Mouse (Mus musculus) neural tube, embryonic 11.5 days (tissue): ENCODE measurements at regions not wholly inside any gene's neighbourhood (a gene's known extent, or its start where the extent isn't known, plus 50 kb on each side); places are given as distances from the start of the nearest gene placed in this dataset.

ENCODE experiments used
- ATAC-seq: fragments of 200-750 bp; cut with Nextera tagmentation; 2 replicates; pipeline ENCODE4 v1.8.0; 2017; ENCODE audit warnings: moderate number of reproducible peaks, mild to moderate bottlenecking, moderate TSS enrichment, moderate library complexity; ENCODE audit not compliant: insufficient read depth, low FRiP score, low TSS enrichment
- DNase-seq: peaks from one replicate; pipeline ENCODE4 v3.0.0-alpha.2; 2015; ENCODE audit warnings: low spot score
- H3K27ac ChIP-seq: fragments of 300-500 bp; sonication (generic); 2 replicates; pipeline ENCODE4 v1.5.1; 2014; ENCODE audit warnings: low read depth, mild to moderate bottlenecking, low read length
- H3K27me3 ChIP-seq: fragments of 300-500 bp; sonication (generic); 2 replicates; pipeline ENCODE4 v1.6.1; 2014; ENCODE audit warnings: mild to moderate bottlenecking, low read length, mixed read lengths; ENCODE audit not compliant: control insufficient read depth, insufficient read depth
- H3K36me3 ChIP-seq: fragments of 300-500 bp; sonication (generic); 2 replicates; pipeline ENCODE4 v1.6.1; 2014; ENCODE audit warnings: mild to moderate bottlenecking, low read length, moderate library complexity, mixed read lengths; ENCODE audit not compliant: control insufficient read depth, insufficient read depth
- H3K4me1 ChIP-seq: fragments of 300-500 bp; sonication (generic); 2 replicates; pipeline ENCODE4 v1.6.1; 2014; ENCODE audit warnings: low read length, mixed read lengths; ENCODE audit not compliant: control insufficient read depth, insufficient read depth
- H3K4me2 ChIP-seq: fragments of 300-500 bp; sonication (generic); 2 replicates; pipeline ENCODE4 v1.6.1; 2014; ENCODE audit warnings: low read depth, mild to moderate bottlenecking, moderate library complexity
- H3K4me3 ChIP-seq: fragments of 300-500 bp; sonication (generic); 2 replicates; pipeline ENCODE4 v1.5.1; 2014; ENCODE audit warnings: low read depth, low read length
- H3K9ac ChIP-seq: fragments of 300-500 bp; sonication (generic); 2 replicates; pipeline ENCODE4 v1.6.1; 2014; ENCODE audit warnings: mild to moderate bottlenecking, low read length
- H3K9me3 ChIP-seq: fragments of 300-500 bp; sonication (generic); 2 replicates; pipeline ENCODE4 v1.6.1; 2016; ENCODE audit warnings: low read length; ENCODE audit not compliant: control insufficient read depth
- WGBS: fragments of 180-500 bp; shearing (Covaris S2); extraction: QIAGEN DNeasy Blood & Tissue Kit; methylation state at CpG from one replicate; pipeline ENCODE4 v1.1.7; 2014; 5-methylcytosine and 5-hydroxymethylcytosine counted together

DNA sequence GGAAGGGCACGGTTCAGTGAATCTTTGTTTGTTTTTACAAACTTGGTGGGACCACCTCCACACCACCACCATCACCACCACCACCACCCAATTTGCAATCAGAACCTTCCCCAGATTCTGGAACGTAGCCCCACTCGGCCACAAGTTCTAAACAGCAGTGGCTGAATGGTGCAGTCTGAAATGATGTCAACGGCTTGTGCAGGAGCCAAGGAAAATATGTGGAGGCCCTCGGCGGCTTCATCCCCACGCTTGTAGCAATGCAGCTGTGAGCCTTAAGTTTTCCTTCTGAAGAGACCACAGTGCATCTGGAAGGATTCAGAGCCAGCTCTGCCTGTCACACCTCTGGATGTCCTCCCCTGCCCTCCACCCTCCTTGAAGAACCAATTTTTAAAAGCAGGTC, 493.4 kb downstream of the Ccdc171 start:
- Histone ChIP-seq H3K36me3 (no peaks in the 10 kb centered on the region), H3K4me2 (no peak overlapping the region), H3K27ac (no peak overlapping the region), H3K9ac (no peak overlapping the region), H3K4me1 (no peaks in the 10 kb centered on the region), H3K9me3 (no peaks in the 10 kb centered on the region), H3K4me3 (no peak overlapping the region), H3K27me3 (no peaks in the 10 kb centered on the region)
- ATAC-seq (no peak), DNase-seq (no peak)
- 83% methylated on average over 7 of the region's 7 CpGs for WGBS

- Histone ChIP-seq H3K4me3 (no peak overlapping the region), H3K27me3 (no peaks in the 10 kb centered on the region), H3K4me1 (no peaks in the 10 kb centered on the region), H3K4me2 (no peak overlapping the region), H3K9ac (no peak overlapping the region), H3K36me3 (no peaks in the 10 kb centered on the region), H3K27ac (no peak overlapping the region), H3K9me3 (no peaks in the 10 kb centered on the region)
- DNase-seq (no peak), ATAC-seq (no peak)
- 70% methylated on average over 14 of the region's 14 CpGs for WGBS
Measured at GRCm38 (mm10) chr4:84019500-84020255, 494.3 kb downstream of the Ccdc171 start.

DNA sequence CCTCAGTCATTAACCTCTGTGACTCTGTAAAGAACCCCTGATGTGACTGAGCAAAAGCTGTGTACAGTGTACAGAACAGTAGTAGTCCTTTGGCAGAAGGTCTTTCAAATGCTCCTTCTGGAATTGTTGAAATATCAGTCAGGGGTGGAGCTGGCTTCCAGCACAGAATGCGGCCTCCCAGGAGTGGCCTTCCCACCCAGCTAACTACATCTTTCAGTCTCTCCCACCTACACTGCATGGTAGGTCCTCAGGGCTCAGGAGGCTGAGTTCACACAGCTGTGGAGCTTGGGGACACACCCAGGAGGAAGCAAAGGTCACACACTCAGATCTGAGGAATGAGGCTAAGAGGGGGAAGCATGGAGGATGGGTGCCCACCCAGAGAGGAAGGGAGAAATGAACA, 495.3 kb downstream of the Ccdc171 start:
- H3K27ac ChIP-seq = no peak overlapping the region
- 60% methylated on average over 1 of the region's 1 CpGs for WGBS
- H3K4me3 ChIP-seq = no peak overlapping the region
- H3K4me1 ChIP-seq = no peaks in the 10 kb centered on the region
- no peak overlapping the region for H3K9ac ChIP-seq
- no peaks in the 10 kb centered on the region for H3K9me3 ChIP-seq
- H3K4me2 ChIP-seq = no peak overlapping the region
- H3K27me3 ChIP-seq = no peaks in the 10 kb centered on the region
- no peak for DNase-seq
- H3K36me3 ChIP-seq = no peaks in the 10 kb centered on the region
- no peak for ATAC-seq

- 87% methylated on average over 7 of the region's 7 CpGs for WGBS
- H3K4me2 ChIP-seq = no peak overlapping the region
- H3K9me3 ChIP-seq = no peaks in the 10 kb centered on the region
- DNase-seq (no peak), ATAC-seq (no peak)
- no peak overlapping the region for H3K9ac ChIP-seq
- no peaks in the 10 kb centered on the region for H3K36me3 ChIP-seq
- H3K27me3 ChIP-seq = no peaks in the 10 kb centered on the region
- H3K4me1 ChIP-seq = no peaks in the 10 kb centered on the region
- no peak overlapping the region for H3K27ac ChIP-seq
- no peak overlapping the region for H3K4me3 ChIP-seq
Measured at GRCm38 (mm10) chr4:84022323-84022722, 497.0 kb downstream of the Ccdc171 start.

DNA sequence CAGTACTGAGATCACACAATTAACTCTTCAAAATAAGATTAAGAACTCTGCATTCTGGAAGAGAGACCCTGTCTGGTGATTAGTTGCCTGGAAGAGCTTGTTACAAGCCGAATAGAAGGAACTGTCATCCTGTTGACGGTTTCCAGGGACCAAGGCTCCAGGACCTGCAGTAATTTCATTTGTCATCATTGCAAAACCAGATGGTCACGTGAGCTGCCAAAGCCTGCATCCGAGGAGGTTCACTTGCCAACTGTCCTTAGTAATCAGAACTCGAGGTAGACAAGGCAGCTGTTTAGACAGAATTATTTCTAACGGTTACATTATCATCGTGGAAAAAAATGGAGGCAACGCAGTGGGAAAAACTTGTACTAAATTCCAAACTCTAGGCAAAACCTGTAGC, 500.8 kb downstream of the Ccdc171 start:
- no peak overlapping the region for H3K4me2 ChIP-seq
- H3K9ac ChIP-seq = no peak overlapping the region
- H3K4me1 ChIP-seq = no peaks in the 10 kb centered on the region
- no peaks in the 10 kb centered on the region for H3K27me3 ChIP-seq
- H3K27ac ChIP-seq = no peak overlapping the region
- H3K36me3 ChIP-seq = no peaks in the 10 kb centered on the region
- no peaks in the 10 kb centered on the region for H3K9me3 ChIP-seq
- H3K4me3 ChIP-seq = no peak overlapping the region
- 78% methylated on average over 8 of the region's 8 CpGs for WGBS
- DNase-seq = no peak
- no peak for ATAC-seq

- H3K4me1 ChIP-seq = no peaks in the 10 kb centered on the region
- whole genome bisulfite sequencing = 23% methylated on average over 5 of the region's 5 CpGs
- H3K27ac ChIP-seq = no peak overlapping the region
- DNase-seq (no peak), ATAC-seq (no peak)
- H3K27me3 ChIP-seq = no peaks in the 10 kb centered on the region
- H3K9me3 ChIP-seq = no peaks in the 10 kb centered on the region
- H3K9ac ChIP-seq = no peak overlapping the region
- no peak overlapping the region for H3K4me2 ChIP-seq
- no peaks in the 10 kb centered on the region for H3K36me3 ChIP-seq
- H3K4me3 ChIP-seq = no peak overlapping the region
Measured at GRCm38 (mm10) chr4:84028120-84028519, 502.8 kb downstream of the Ccdc171 start.

GRCm38 (mm10) chr4:84030916-84031315, 505.6 kb downstream of the Ccdc171 start:
- 88% methylated on average over 5 of the region's 5 CpGs for WGBS
- Histone ChIP-seq H3K27me3 (no peaks in the 10 kb centered on the region), H3K4me1 (no peaks in the 10 kb centered on the region), H3K4me2 (no peak overlapping the region), H3K9ac (no peak overlapping the region), H3K27ac (no peak overlapping the region), H3K36me3 (no peaks in the 10 kb centered on the region), H3K9me3 (no peaks in the 10 kb centered on the region), H3K4me3 (no peak overlapping the region)
- DNase-seq (no peak), ATAC-seq (no peak)

GRCm38 (mm10) chr4:84032505-84032904, 507.2 kb downstream of the Ccdc171 start:
- Histone ChIP-seq H3K9ac (no peak overlapping the region), H3K9me3 (no peaks in the 10 kb centered on the region), H3K36me3 (no peaks in the 10 kb centered on the region), H3K4me2 (no peak overlapping the region), H3K4me1 (no peaks in the 10 kb centered on the region), H3K4me3 (no peak overlapping the region), H3K27ac (no peak overlapping the region), H3K27me3 (no peaks in the 10 kb centered on the region)
- no peak for DNase-seq
- 69% methylated on average over 10 of the region's 10 CpGs for WGBS
- no peak for ATAC-seq

- no peaks in the 10 kb centered on the region for H3K27me3 ChIP-seq
- H3K4me3 ChIP-seq = no peak overlapping the region
- H3K9ac ChIP-seq = no peak overlapping the region
- H3K4me2 ChIP-seq = no peak overlapping the region
- no peak overlapping the region for H3K27ac ChIP-seq
- DNase-seq = no peak
- no peaks in the 10 kb centered on the region for H3K4me1 ChIP-seq
- H3K36me3 ChIP-seq = no peaks in the 10 kb centered on the region
- no peak for ATAC-seq
- WGBS = 88% methylated on average over 1 of the region's 1 CpGs
- no peaks in the 10 kb centered on the region for H3K9me3 ChIP-seq
Measured at GRCm38 (mm10) chr4:84035347-84035746, 510.0 kb downstream of the Ccdc171 start.
